Mouse (Mus musculus): ENCODE results near the gene Actr1b. TPM values are rescaled to one million over a fixed set of nuclear protein-coding genes. Genes with fewer than 3 reads are reported as not detected.
A peak's percentile ranks its signal among the peaks of the same experiment; 100 is the strongest.

Actr1b gene
- 100 to 1,000 TPM; 118 to 127 TPM for total RNA-seq (2021)

DNA sequence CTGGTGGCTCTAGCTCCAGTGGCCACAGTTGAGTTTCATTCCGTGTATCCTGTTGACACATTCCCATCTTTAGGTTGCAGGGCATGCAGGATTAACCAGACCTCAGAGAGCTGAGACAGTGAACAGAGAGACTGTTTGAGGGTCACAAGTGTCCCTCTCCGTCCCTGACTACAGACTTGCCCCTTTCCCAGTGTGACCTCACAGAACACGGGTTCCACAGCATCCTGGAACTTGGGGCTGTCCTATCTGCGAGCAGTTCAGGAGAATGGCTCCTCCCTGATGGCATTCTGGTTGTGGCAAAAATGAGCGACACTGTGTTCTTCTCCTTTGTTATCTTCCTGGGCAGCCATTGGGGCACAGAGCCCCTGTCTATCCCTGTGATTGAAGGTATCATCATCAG lies at the start of gene Actr1b:
Gene Actr1b, minus strand, starts transcription at position 112 of the 400 bp plus-strand sequence.
- no peak for DNase-seq
- intact Hi-C loops (cut with DNase I): no loop called here

DNA sequence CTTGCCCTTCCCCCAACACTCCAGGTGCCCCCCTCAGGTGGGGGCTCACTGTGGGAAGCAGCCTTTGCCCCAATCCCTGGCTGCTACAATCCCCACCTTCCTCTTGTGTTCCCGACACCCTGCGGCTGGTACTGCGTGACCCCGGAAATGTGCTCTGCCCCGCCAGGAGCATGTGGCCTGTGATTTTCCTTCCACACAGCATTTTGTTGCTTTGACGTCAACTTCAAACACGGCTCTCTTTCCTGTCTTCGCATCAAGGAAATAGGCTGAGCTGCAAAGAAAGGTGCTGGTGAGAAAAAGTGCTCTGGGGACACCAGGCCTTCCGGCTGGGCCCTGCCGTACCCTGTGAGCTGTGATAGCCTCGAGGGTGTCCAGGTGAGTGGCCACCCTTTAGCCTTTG lies 47.3 kb upstream of the Actr1b start, which contains the start of gene Zap70:
Gene Zap70, plus strand, starts transcription at position 231 of the 400 bp plus-strand sequence.
- no peak for DNase-seq
- intact Hi-C loops (cut with DNase I): no loop called here

DNA sequence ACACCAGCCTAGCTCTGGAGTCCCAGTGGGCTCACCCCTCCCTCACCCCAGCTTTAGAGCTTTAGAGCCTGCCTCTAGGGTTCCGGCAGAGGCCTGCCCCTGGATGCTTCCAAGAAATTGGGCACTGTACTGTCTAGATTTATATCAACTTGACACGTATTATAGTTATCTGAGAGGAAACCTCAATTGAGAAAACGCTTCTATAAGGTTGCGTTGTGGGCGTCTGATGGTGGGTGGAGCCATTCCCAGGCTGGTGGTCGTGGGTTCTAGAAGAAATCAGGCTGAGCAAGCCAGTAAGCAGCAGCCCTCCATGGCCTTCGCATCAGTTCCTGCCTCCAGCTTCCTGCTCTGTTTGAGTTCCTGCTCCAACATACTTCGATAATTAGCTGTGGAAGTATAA lies 46.8 kb upstream of the Actr1b start:
- DNase-seq: no peak
- intact Hi-C loops (cut with DNase I): no loop called here

- intact Hi-C loops (cut with DNase I): no loop called here
- DNase-seq: no peak
Observed at GRCm38 (mm10) chr1:36760401-36760800, 46.2 kb upstream of the Actr1b start.

GRCm38 (mm10) chr1:36759076-36759475 lies 44.9 kb upstream of the Actr1b start:
- intact Hi-C loops (cut with DNase I): no loop called here
- no peak for DNase-seq

GRCm38 (mm10) chr1:36758553-36758952 lies 44.3 kb upstream of the Actr1b start:
- DNase-seq: no peak
- intact Hi-C loops (cut with DNase I): no loop called here

- intact Hi-C loops (cut with DNase I): no loop called here
- DNase-seq: no peak
Observed at GRCm38 (mm10) chr1:36753932-36754675, 39.9 kb upstream of the Actr1b start.

DNA sequence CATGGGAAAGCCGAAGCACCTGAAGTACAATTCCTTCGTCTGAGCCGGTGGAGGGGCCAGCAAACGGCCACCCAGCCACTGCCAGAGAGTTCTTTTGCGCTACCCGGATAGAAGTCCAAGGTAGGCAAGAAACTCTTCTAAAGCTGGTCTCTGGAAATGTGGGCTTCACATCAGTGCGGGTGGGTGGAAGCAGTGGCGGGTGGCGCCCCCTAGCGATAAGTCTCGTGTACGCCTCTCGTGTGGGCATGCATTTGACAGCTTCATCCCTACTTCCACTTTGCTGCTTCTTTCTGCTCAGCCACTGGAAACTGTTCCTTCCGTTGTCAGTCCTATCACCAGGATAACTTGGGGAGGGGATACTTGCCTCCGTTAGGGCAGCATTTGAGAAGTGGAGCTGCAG lies 32.2 kb upstream of the Actr1b start:
- DNase-seq: peak in 1 of 2 experiments; percentile 56
- intact Hi-C loops (cut with DNase I): no loop called here

GRCm38 (mm10) chr1:36745661-36746060 lies 31.4 kb upstream of the Actr1b start:
- intact Hi-C loops (cut with DNase I): loop anchor here (2.0 kb wide), 1 partner anchor 199 kb away; the partner anchor contains the start of gene Ankrd39
- no peak for DNase-seq

GRCm38 (mm10) chr1:36744268-36744944 lies 30.2 kb upstream of the Actr1b start:
- DNase-seq: peak; percentile 67 to 80
- intact Hi-C loops (cut with DNase I): loop anchor here (2.0 kb wide), 1 partner anchor 198 kb away; the partner anchor contains the start of gene Ankrd39

DNA sequence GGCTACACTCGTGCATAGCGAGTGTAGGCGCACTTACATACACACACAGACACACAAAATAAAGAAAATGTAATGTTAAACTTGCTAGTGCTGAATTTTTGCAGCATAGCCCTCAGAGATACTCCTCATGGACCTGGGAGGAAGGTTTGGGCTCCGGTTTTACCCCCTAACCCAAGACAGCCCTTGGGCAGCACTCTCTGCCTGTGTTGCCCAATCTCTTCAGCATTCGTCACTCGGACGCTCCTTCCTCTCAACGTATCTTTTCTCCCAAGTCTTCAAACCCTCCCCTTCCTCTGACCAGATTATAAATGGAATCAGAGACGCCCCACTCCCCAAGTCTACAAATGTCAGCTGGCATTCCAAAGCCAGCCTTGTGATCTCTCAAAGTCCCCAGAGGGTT lies 28.8 kb upstream of the Actr1b start:
- intact Hi-C loops (cut with DNase I): no loop called here
- no peak for DNase-seq

DNA sequence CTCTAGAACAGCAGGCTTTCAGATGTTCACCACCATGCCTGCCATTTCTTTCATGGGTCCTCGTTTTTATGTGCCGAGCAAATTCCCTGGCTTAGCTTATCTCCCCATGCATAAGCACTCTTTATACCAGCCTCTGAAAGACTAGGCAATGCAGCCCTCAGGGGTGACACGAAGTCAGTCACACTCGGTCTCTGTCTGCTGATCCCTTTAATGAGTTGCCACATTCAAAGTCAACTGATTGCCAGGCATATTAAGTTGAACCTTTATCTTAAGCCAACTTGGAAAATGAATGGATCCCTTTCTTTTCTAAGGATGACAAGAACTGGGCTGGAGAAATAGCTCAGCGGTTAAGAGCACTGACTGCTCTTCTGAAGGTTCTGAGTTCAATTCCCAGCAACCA lies 25.0 kb upstream of the Actr1b start:
- intact Hi-C loops (cut with DNase I): no loop called here

DNA sequence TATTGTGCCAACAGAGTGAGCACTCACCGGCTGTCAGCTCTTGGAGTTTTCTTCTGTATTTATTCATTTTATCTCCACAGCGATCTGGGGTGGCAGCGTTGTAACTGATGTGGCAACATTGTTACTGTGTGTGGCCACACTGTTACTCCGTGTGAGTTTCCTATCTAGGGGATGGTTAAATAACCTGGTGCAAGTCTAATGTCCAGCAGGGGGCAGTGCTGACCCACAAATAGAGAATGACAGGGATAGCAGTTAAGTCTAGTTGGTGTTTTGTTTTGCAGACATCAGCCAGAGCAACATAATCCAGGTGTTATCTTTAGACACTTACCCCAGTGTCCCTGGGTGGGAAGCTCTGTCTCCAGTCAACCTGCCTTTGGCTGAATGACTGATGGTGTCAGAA lies 23.1 kb upstream of the Actr1b start:
- intact Hi-C loops (cut with DNase I): loop anchor here (2.0 kb wide), 1 partner anchor 514 kb away; no protein-coding TSS in a partner anchor
- peak; percentile 84 to 90 for DNase-seq

More for the DNA sequence above, 25.0 kb upstream of the Actr1b start:
- DNase-seq: no peak

DNA sequence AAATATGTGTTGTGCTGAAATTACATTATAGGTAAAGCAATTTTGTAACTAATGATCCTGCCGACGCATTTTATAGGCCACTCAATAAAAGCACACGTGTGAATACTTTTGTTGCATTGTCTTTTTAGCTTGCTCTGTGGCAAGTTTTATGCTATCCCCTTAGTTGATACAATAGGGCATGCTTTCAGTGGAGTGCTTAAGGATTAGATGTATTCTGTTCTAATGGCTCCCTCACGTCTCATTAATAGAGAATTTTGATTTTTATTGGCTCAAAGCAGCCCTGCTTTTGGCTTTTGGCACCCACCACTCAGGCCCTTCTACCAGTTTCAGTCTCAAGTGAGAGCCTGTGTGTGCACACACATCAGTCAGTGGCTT lies 9.8 kb upstream of the Actr1b start:
- intact Hi-C loops (cut with DNase I): no loop called here
- no peak for DNase-seq

- DNase-seq: no peak
- intact Hi-C loops (cut with DNase I): no loop called here
Observed at GRCm38 (mm10) chr1:36723146-36724056, 9.2 kb upstream of the Actr1b start.

DNA sequence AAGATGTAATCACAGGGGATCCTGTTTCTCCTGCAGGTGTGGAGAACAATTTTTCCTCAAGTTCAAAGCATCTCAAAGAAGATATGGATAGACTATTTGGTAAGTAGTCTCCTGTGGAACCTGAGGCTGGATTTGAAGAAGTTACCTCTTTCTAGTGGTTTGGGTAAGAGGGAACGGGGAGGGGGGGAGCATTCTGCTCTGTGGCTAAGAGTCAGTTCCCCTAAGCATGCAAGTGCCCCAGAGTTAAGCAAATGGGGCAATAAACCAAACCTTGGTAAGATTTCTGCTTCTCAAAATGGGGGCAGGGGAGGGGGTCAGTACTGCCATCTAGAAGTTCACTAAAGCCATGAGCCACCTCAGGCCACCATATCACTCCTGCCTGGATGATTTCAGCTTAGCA lies 4.6 kb upstream of the Actr1b start:
- intact Hi-C loops (cut with DNase I): no loop called here
- DNase-seq: no peak

- intact Hi-C loops (cut with DNase I): no loop called here
- DNase-seq: no peak
Observed at GRCm38 (mm10) chr1:36711104-36711503, 3.1 kb downstream of the Actr1b start.

- intact Hi-C loops (cut with DNase I): loop anchor here (2.0 kb wide), 1 partner anchor 17 kb away; no protein-coding TSS in a partner anchor
- peak; percentile 98 to 99 for DNase-seq
Observed at GRCm38 (mm10) chr1:36709854-36710280, 4.4 kb downstream of the Actr1b start, which contains the start of gene 4933424G06Rik. Gene 4933424G06Rik (plus strand): TSS chr1:36710149.

GRCm38 (mm10) chr1:36709055-36709853 lies 5.0 kb downstream of the Actr1b start:
- intact Hi-C loops (cut with DNase I): loop anchor here (2.0 kb wide), 1 partner anchor 16 kb away; no protein-coding TSS in a partner anchor
- peak; percentile 41 to 59 for DNase-seq

GRCm38 (mm10) chr1:36708626-36709025 lies 5.6 kb downstream of the Actr1b start:
- DNase-seq: no peak
- intact Hi-C loops (cut with DNase I): loop anchor here (2.0 kb wide), 1 partner anchor 16 kb away; no protein-coding TSS in a partner anchor

All from heart, postnatal 10 days (tissue).